Mouse (Mus musculus) CH12.LX (cell line): ENCODE measurements around the gene Rps6ka2.

Source experiments
- CHD1 ChIP-seq: IDR thresholded peaks from 2 replicates; pipeline ENCODE4 v1.6.1; 2012; ENCODE audit warnings: low read depth, low read length, improper control_type of control experiment, inconsistent platforms
- CTCF ChIP-seq, 2 experiments: IDR thresholded peaks in 1 of 2; conservative IDR thresholded peaks in 1 of 2; 2 replicates each; pipeline ENCODE4 v1.5.1; 2011 to 2012; ENCODE audit warnings: low read depth in 2 of 2, low read length in 2 of 2, improper control_type of control experiment in 1 of 2, inconsistent platforms in 1 of 2, mild to moderate bottlenecking in 1 of 2, moderate library complexity in 1 of 2
- ETS1 ChIP-seq: conservative IDR thresholded peaks from 2 replicates; pipeline ENCODE4 v1.6.1; 2012; ENCODE audit warnings: low read depth, mild to moderate bottlenecking, inconsistent platforms, low read length, improper control_type of control experiment, moderate library complexity
- GABPA ChIP-seq: IDR thresholded peaks from 2 replicates; pipeline ENCODE4 v1.6.1; 2012; ENCODE audit warnings: low read depth, low read length, improper control_type of control experiment, inconsistent platforms; ENCODE audit not compliant: insufficient replicate concordance
- HCFC1 ChIP-seq: IDR thresholded peaks from 2 replicates; pipeline ENCODE4 v1.6.1; 2012; ENCODE audit warnings: low read depth, mild to moderate bottlenecking, inconsistent platforms, low read length, improper control_type of control experiment
- JUN ChIP-seq: IDR thresholded peaks from 2 replicates; pipeline ENCODE4 v1.6.1; 2011; ENCODE audit warnings: low read depth, mild to moderate bottlenecking, low read length, improper control_type of control experiment, moderate library complexity; ENCODE audit not compliant: insufficient read depth
- JUND ChIP-seq: conservative IDR thresholded peaks from 2 replicates; pipeline ENCODE4 v1.6.1; 2011; ENCODE audit warnings: low read depth, low read length, improper control_type of control experiment
- MAFK ChIP-seq: IDR thresholded peaks from 2 replicates; pipeline ENCODE4 v1.6.1; 2011; ENCODE audit warnings: low read length, improper control_type of control experiment; ENCODE audit not compliant: insufficient replicate concordance
- NRF1 ChIP-seq: IDR thresholded peaks from 2 replicates; pipeline ENCODE4 v1.6.1; 2014; ENCODE audit warnings: low read depth, mild to moderate bottlenecking, inconsistent platforms, low read length, improper control_type of control experiment, moderate library complexity
- TBP ChIP-seq: conservative IDR thresholded peaks from 2 replicates; pipeline ENCODE4 v1.6.1; 2011; ENCODE audit warnings: low read depth, low read length, improper control_type of control experiment
- ZC3H11A ChIP-seq: IDR thresholded peaks from 2 replicates; pipeline ENCODE4 v1.6.1; 2012; ENCODE audit warnings: low read depth, mild to moderate bottlenecking, inconsistent platforms, low read length, improper control_type of control experiment

DNA sequence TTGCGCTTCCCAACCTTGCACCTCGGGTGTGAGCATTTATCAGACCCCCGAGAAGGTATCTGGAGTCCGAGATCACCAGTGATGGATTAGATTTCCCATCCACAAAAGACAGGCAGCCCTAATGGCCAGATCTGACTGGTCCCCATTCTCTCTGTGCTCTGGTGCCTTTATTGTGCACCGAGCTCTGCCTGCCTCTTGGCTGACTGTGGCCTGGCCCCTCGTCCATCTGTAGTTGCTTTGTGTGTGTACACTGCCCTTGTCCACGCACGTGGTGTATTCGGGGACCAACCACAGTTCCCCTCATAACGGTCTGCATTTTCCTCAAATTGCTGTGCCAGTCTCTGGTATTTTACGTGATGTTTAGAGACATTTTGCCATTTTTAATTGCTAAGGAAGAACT is 40.7 kb downstream of the Rps6ka2 start:
- TF ChIP-seq CTCF (conservative IDR thresholded peaks at IDR 0.05 in 1 of 2, IDR thresholded peaks at IDR 0.05 in 1 of 2; ENCODE audit: low read depth in 2 of 2, low read length in 2 of 2) (no peak), GABPA (no peak), NRF1 (no peak), ETS1 (no peak), TBP (no peak), MAFK (no peak), ZC3H11A (no peak), JUN (no peak), JUND (no peak), HCFC1 (no peak), CHD1 (no peak)
